Mouse (Mus musculus) CH12.LX (cell line): ENCODE results near the gene Txn2. TPM values are rescaled to one million over a fixed set of nuclear protein-coding genes. Genes with fewer than 3 reads are reported as not detected.

Experiments
- DNase-seq: peaks from one replicate; pipeline ENCODE4 v3.0.0-alpha.2; 2013; ENCODE audit errors: extremely low read depth
- H3K27ac ChIP-seq: 2 replicates; pipeline ENCODE4 v1.5.1; 2012; ENCODE audit warnings: low read depth, mild to moderate bottlenecking, control low read depth, moderate library complexity; ENCODE audit not compliant: insufficient read depth
- H3K27me3 ChIP-seq: replicated peaks from 2 replicates; pipeline ENCODE3; 2012; ENCODE audit warnings: inconsistent platforms
- H3K36me3 ChIP-seq, 2 experiments: replicated peaks in 1 of 2; 2 replicates each; pipeline versions ENCODE3 to v1.6.1; 2012; ENCODE audit warnings: inconsistent platforms in 1 of 2, low read length in 1 of 2, mild to moderate bottlenecking in 1 of 2, mixed read lengths in 1 of 2, moderate library complexity in 1 of 2; ENCODE audit not compliant: control insufficient read depth in 1 of 2, insufficient read depth in 1 of 2
- H3K4me1 ChIP-seq, 2 experiments: 2 replicates each; pipeline ENCODE4 v1.6.1; 2012; ENCODE audit warnings: inconsistent platforms in 1 of 2, moderate library complexity in 1 of 2; ENCODE audit not compliant: insufficient read depth in 2 of 2, control insufficient read depth in 1 of 2
- H3K4me2 ChIP-seq: 2 replicates; pipeline ENCODE4 v1.6.1; 2012; ENCODE audit warnings: low read depth, mild to moderate bottlenecking, control low read depth; ENCODE audit not compliant: poor library complexity, insufficient read depth, severe bottlenecking
- H3K4me3 ChIP-seq, 3 experiments: fragments of 150-350 bp in 1 of 3; sonication (generic) in 1 of 3; replicated peaks in 1 of 3; 2 replicates each; pipeline versions ENCODE3 to v1.5.1; 2011 to 2012; ENCODE audit warnings: low read depth in 2 of 3, low read length in 2 of 3, mild to moderate bottlenecking in 2 of 3, moderate library complexity in 2 of 3, control low read depth in 1 of 3, improper control_type of control experiment in 1 of 3, inconsistent platforms in 1 of 3, mixed read lengths in 1 of 3; ENCODE audit not compliant: poor library complexity in 1 of 3
- H3K79me2 ChIP-seq: replicated peaks from 2 replicates; pipeline ENCODE4 v1.6.1; 2012; ENCODE audit warnings: mild to moderate bottlenecking, moderate library complexity; ENCODE audit not compliant: control insufficient read depth, poor library complexity, insufficient read depth, severe bottlenecking; ENCODE audit errors: extremely low read depth
- H3K9ac ChIP-seq: 2 replicates; pipeline ENCODE4 v1.6.1; 2012; ENCODE audit warnings: low read depth, mild to moderate bottlenecking, control low read depth, moderate library complexity; ENCODE audit not compliant: insufficient read depth
- H3K9me3 ChIP-seq: replicated peaks from 2 replicates; pipeline ENCODE3; 2012; ENCODE audit warnings: low read length, inconsistent platforms, mixed read lengths
- BHLHE40 ChIP-seq: IDR thresholded peaks from 2 replicates; pipeline ENCODE4 v1.6.1; 2011; ENCODE audit warnings: mild to moderate bottlenecking, low read depth, low read length, improper control_type of control experiment
- CTCF ChIP-seq, 2 experiments: IDR thresholded peaks in 1 of 2; conservative IDR thresholded peaks in 1 of 2; 2 replicates each; pipeline ENCODE4 v1.5.1; 2011 to 2012; ENCODE audit warnings: low read depth in 2 of 2, low read length in 2 of 2, improper control_type of control experiment in 1 of 2, inconsistent platforms in 1 of 2, mild to moderate bottlenecking in 1 of 2, moderate library complexity in 1 of 2
- EP300 ChIP-seq: IDR thresholded peaks from 2 replicates; pipeline ENCODE4 v1.6.1; 2011; ENCODE audit warnings: low read length, improper control_type of control experiment
- HCFC1 ChIP-seq: IDR thresholded peaks from 2 replicates; pipeline ENCODE4 v1.6.1; 2012; ENCODE audit warnings: low read depth, mild to moderate bottlenecking, inconsistent platforms, low read length, improper control_type of control experiment
- MAFK ChIP-seq: IDR thresholded peaks from 2 replicates; pipeline ENCODE4 v1.6.1; 2011; ENCODE audit warnings: low read length, improper control_type of control experiment; ENCODE audit not compliant: insufficient replicate concordance
- MXI1 ChIP-seq: IDR thresholded peaks from 2 replicates; pipeline ENCODE4 v1.6.1; 2011; ENCODE audit warnings: mild to moderate bottlenecking, low read depth, low read length, improper control_type of control experiment
- MYC ChIP-seq: IDR thresholded peaks from 2 replicates; pipeline ENCODE4 v1.6.1; 2011; ENCODE audit warnings: low read depth, mild to moderate bottlenecking, improper control_type of control experiment, low read length
- PAX5 ChIP-seq: IDR thresholded peaks from 2 replicates; pipeline ENCODE4 v1.6.1; 2012; ENCODE audit warnings: low read length, inconsistent platforms, mixed read lengths
- RAD21 ChIP-seq: IDR thresholded peaks from 2 replicates; pipeline ENCODE4 v1.6.1; 2011; ENCODE audit warnings: low read depth, mild to moderate bottlenecking, low read length, improper control_type of control experiment, moderate library complexity
- SIN3A ChIP-seq: IDR thresholded peaks from 2 replicates; pipeline ENCODE4 v1.6.1; 2012; ENCODE audit warnings: low read length, improper control_type of control experiment, inconsistent platforms
- SMC3 ChIP-seq: IDR thresholded peaks from 2 replicates; pipeline ENCODE4 v1.6.1; 2011; ENCODE audit warnings: low read depth, low read length, improper control_type of control experiment
- TBP ChIP-seq: conservative IDR thresholded peaks from 2 replicates; pipeline ENCODE4 v1.6.1; 2011; ENCODE audit warnings: low read depth, low read length, improper control_type of control experiment
- ZC3H11A ChIP-seq: IDR thresholded peaks from 2 replicates; pipeline ENCODE4 v1.6.1; 2012; ENCODE audit warnings: low read depth, mild to moderate bottlenecking, inconsistent platforms, low read length, improper control_type of control experiment
- ZKSCAN1 ChIP-seq: IDR thresholded peaks from 2 replicates; pipeline ENCODE4 v1.6.1; 2012; ENCODE audit warnings: low read depth, inconsistent platforms, low read length, improper control_type of control experiment, borderline replicate concordance
- dilution Hi-C: fragments of 300-500 bp; cut with MboI; formaldehyde crosslinking; loops from 2 replicates; pipeline ENCODE4 v1.14.3; 2020; ENCODE audit warnings: low sequenced_read_pairs; ENCODE audit not compliant: extremely low pct_unique_long_range_greater_than_20kb, extremely low pct_ligation_motif_present
- in situ Hi-C: fragments of 300-500 bp; cut with MboI; formaldehyde crosslinking; loops from 3 replicates; pipeline ENCODE4 v1.14.3; 2019; ENCODE audit warnings: low sequenced_read_pairs, low pct_ligation_motif_present, low pct_unique_long_range_greater_than_20kb, mixed read lengths
- polyA plus RNA-seq: library from polyadenylated mRNA; unstranded; fragments of >175 nt; gene quantifications from 2 replicates; pipeline ENCODE4 v1.2.1, GENCODE M21; 2012; ENCODE audit warnings: low read depth; ENCODE audit not compliant: insufficient read length
- total RNA-seq, 2 experiments: library from RNA; depleted of rRNA; stranded (reverse); fragments of 300-350 nt in 1 of 2; fragments of >200 nt in 1 of 2; gene quantifications; 2 replicates each; pipeline ENCODE4 v1.2.3; 2012 to 2014

Txn2 gene
- total and polyA plus RNA-seq, 3 experiments: 22.4 to 209 (median 105) TPM

GRCm38 (mm10) chr15:77916851-77917544 lies 11.8 kb downstream of the Txn2 start:
- no peak overlapping the region for H3K9ac ChIP-seq
- TF ChIP-seq RAD21: peak; percentile 81
- no peak for TF ChIP-seq ZC3H11A
- TF ChIP-seq SIN3A: no peak
- no peak for TF ChIP-seq MXI1
- peak; percentile 82 to 84 for TF ChIP-seq CTCF (conservative IDR thresholded peaks at IDR 0.05 in 1 of 2, IDR thresholded peaks at IDR 0.05 in 1 of 2; ENCODE audit: low read depth in 2 of 2, low read length in 2 of 2)
- TF ChIP-seq EP300: no peak
- no peak for TF ChIP-seq MAFK
- peak; percentile 73 for TF ChIP-seq SMC3
- TF ChIP-seq MYC: no peak
- TF ChIP-seq, all 38 proteins: peak for 3
- H3K4me2 ChIP-seq: no peak overlapping the region
- in situ Hi-C loops (loop anchor here (10.0 kb wide), 1 partner anchor 142 kb away; no protein-coding TSS in a partner anchor), dilution Hi-C loops (no loop called here)
- DNase-seq: peak; percentile 82
- H3K4me3 ChIP-seq: no peak overlapping the region
- H3K36me3 ChIP-seq: peaks cover 49 to 87% of the 10 kb centered on the region in 2 experiments
- H3K9me3 ChIP-seq: no peaks in the 10 kb centered on the region
- peaks cover 2 to 34% of the 10 kb centered on the region in 2 experiments; a peak in 3 of 4 replicates for H3K4me1 ChIP-seq
- H3K27ac ChIP-seq: no peak overlapping the region
- H3K27me3 ChIP-seq: no peaks in the 10 kb centered on the region
- 0 out of 2 replicates have a peak, but pooled peaks cover 4% of the 10 kb centered on the region for H3K79me2 ChIP-seq

DNA sequence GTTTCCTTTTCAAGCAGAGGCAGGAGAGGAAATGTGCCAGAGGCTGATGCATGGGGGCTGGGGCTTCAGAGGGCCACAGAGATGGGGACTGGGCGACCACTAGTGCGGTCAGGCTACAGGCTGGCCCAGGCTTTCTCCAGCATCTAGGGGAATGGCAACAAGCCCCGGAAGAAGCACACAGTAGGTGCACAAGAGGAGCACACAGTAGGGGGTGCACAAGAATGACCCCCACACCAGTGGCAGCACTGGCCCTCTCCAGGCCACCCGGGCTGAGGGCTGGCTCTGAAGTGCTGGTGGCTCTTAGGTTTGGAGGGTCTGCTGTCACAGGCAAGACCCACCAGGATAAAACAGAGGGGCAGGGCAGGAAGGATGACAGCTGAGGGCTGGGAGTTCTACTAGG lies 13.5 kb downstream of the Txn2 start:
- dilution Hi-C loops: no loop called here
- Histone ChIP-seq H3K27ac (no peak overlapping the region), H3K79me2 (0 out of 2 replicates have a peak, but pooled peaks cover 4% of the 10 kb centered on the region), H3K9me3 (no peaks in the 10 kb centered on the region), H3K4me2 (no peak overlapping the region), H3K27me3 (no peaks in the 10 kb centered on the region), H3K4me3 (no peak overlapping the region), H3K4me1 (peaks cover 2 to 19% of the 10 kb centered on the region in 2 experiments; a peak in 3 of 4 replicates), H3K36me3 (peaks cover 41 to 71% of the 10 kb centered on the region in 2 experiments), H3K9ac (no peak overlapping the region)
- in situ Hi-C loops: loop anchor here (10.0 kb wide), 1 partner anchor 140 kb away; no protein-coding TSS in a partner anchor
- TF ChIP-seq TBP (no peak), HCFC1 (no peak), ZKSCAN1 (peak; percentile 84), BHLHE40 (no peak), PAX5 (no peak)
- no peak for DNase-seq
